Mouse (Mus musculus) myocyte (in vitro differentiated cells): Measurements from ENCODE around the gene Fam193b. TPM values are rescaled to one million over a fixed set of nuclear protein-coding genes. Genes with fewer than 3 reads are reported as not detected.
A peak's percentile ranks its signal among the peaks of the same experiment; 100 is the strongest.

Experiments used
- H3K27me3 ChIP-seq: one replicate; pipeline ENCODE4 v1.6.1; 2011; ENCODE audit not compliant: control insufficient read depth, insufficient read depth, insufficient read length
- H3K36me3 ChIP-seq: one replicate; pipeline ENCODE4 v1.6.1; 2011; ENCODE audit not compliant: control insufficient read depth, insufficient read depth
- H3K4me2 ChIP-seq: one replicate; pipeline ENCODE4 v1.6.1; 2011; ENCODE audit warnings: low read depth, control low read depth
- H3K4me3 ChIP-seq: one replicate; pipeline ENCODE4 v1.5.1; 2011; ENCODE audit warnings: mild to moderate bottlenecking, control low read depth, moderate library complexity
- H3K79me2 ChIP-seq: one replicate; pipeline ENCODE4 v1.6.1; 2011; ENCODE audit not compliant: control insufficient read depth, insufficient read depth
- H3ac ChIP-seq: one replicate; pipeline ENCODE4 v1.6.1; 2011; ENCODE audit not compliant: control insufficient read depth, insufficient read length
- CEBPB ChIP-seq: IDR thresholded peaks from 2 replicates; pipeline ENCODE4 v1.6.1; 2011; ENCODE audit warnings: mild to moderate bottlenecking, moderate library complexity; ENCODE audit not compliant: poor library complexity, insufficient read depth, severe bottlenecking
- E2F4 ChIP-seq: IDR thresholded peaks from one replicate; pipeline ENCODE4 v1.6.1; 2011; ENCODE audit warnings: mild to moderate bottlenecking, control low read depth, moderate library complexity; ENCODE audit not compliant: insufficient read depth
- MAX ChIP-seq: IDR thresholded peaks from one replicate; pipeline ENCODE4 v1.6.1; 2011; ENCODE audit warnings: low read depth, mild to moderate bottlenecking, control low read depth
- MYOD1 ChIP-seq, 3 experiments: IDR thresholded peaks; one replicate each; pipeline ENCODE4 v1.6.1; 2011; ENCODE audit warnings: control low read depth in 2 of 3, low read depth in 2 of 3, mild to moderate bottlenecking in 2 of 3, moderate library complexity in 1 of 3; ENCODE audit not compliant: insufficient read length in 2 of 3, control insufficient read depth in 1 of 3
- MYOG ChIP-seq, 3 experiments: IDR thresholded peaks; one replicate each; pipeline ENCODE4 v1.6.1; 2011; ENCODE audit warnings: control low read depth in 2 of 3, low read depth in 2 of 3, mild to moderate bottlenecking in 2 of 3; ENCODE audit not compliant: insufficient read length in 2 of 3, control insufficient read depth in 1 of 3, insufficient read depth in 1 of 3
- POLR2A ChIP-seq: IDR thresholded peaks from one replicate; pipeline ENCODE4 v1.6.1; 2011; ENCODE audit warnings: low read depth, mild to moderate bottlenecking, control low read depth, moderate library complexity; ENCODE audit not compliant: insufficient read length
- POLR2AphosphoS2 ChIP-seq: IDR thresholded peaks from one replicate; pipeline ENCODE4 v1.6.1; 2011; ENCODE audit warnings: low read depth, control low read depth; ENCODE audit not compliant: insufficient read length
- REST ChIP-seq: IDR thresholded peaks from one replicate; pipeline ENCODE4 v1.6.1; 2011; ENCODE audit warnings: mild to moderate bottlenecking, control low read depth, moderate library complexity; ENCODE audit not compliant: insufficient read depth, insufficient read length
- SRF ChIP-seq: IDR thresholded peaks from one replicate; pipeline ENCODE4 v1.6.1; 2011; ENCODE audit warnings: low read depth; ENCODE audit not compliant: control insufficient read depth, insufficient read length
- TCF12 ChIP-seq: IDR thresholded peaks from one replicate; pipeline ENCODE4 v1.6.1; 2011; ENCODE audit warnings: mild to moderate bottlenecking, control low read depth; ENCODE audit not compliant: poor library complexity, insufficient read depth, severe bottlenecking
- TCF3 ChIP-seq: IDR thresholded peaks from one replicate; pipeline ENCODE4 v1.6.1; 2011; ENCODE audit warnings: low read depth, control low read depth; ENCODE audit not compliant: insufficient read length
- USF1 ChIP-seq: IDR thresholded peaks from one replicate; pipeline ENCODE4 v1.6.1; 2011; ENCODE audit warnings: low read depth, mild to moderate bottlenecking, control low read depth, moderate library complexity
- polyA plus RNA-seq: library from polyadenylated mRNA; unstranded; fragments of >200 nt; fragmentation: generic; extraction: Trizol; gene quantifications from one replicate; pipeline ENCODE4 v1.2.1, GENCODE M21; 2012; ENCODE audit warnings: missing spikeins

Gene Fam193b
- polyA plus RNA-seq, 1 experiment: 13.5 TPM

GRCm38 (mm10) chr13:55607624-55608006 is 36.7 kb upstream of the Fam193b start:
- H3K27me3 ChIP-seq: no peaks in the 10 kb centered on the region
- no peak overlapping the region for H3ac ChIP-seq
- H3K79me2 ChIP-seq: peaks cover 7% of the 10 kb centered on the region
- H3K4me3 ChIP-seq: no peak overlapping the region
- H3K36me3 ChIP-seq: peaks cover 4% of the 10 kb centered on the region
- TF ChIP-seq MYOD1 (IDR thresholded peaks at IDR 0.05; ENCODE audit: control insufficient read depth in 1 of 3, insufficient read length in 2 of 3, low read depth in 2 of 3): no peak
- no peak for TF ChIP-seq CEBPB
- no peak for TF ChIP-seq TCF3
- no peak for TF ChIP-seq MAX
- TF ChIP-seq MYOG (IDR thresholded peaks at IDR 0.05; ENCODE audit: control insufficient read depth in 1 of 3, insufficient read depth in 1 of 3, insufficient read length in 2 of 3, low read depth in 2 of 3): no peak
- no peak for TF ChIP-seq POLR2A
- no peak for TF ChIP-seq SRF
- no peak for TF ChIP-seq E2F4
- TF ChIP-seq REST: no peak
- no peak for TF ChIP-seq TCF12
- TF ChIP-seq USF1: no peak
- TF ChIP-seq POLR2AphosphoS2: no peak
- H3K4me2 ChIP-seq: no peak overlapping the region

GRCm38 (mm10) chr13:55606899-55607623 is 36.1 kb upstream of the Fam193b start:
- H3ac ChIP-seq: no peak overlapping the region
- H3K79me2 ChIP-seq: peaks cover 12% of the 10 kb centered on the region
- no peak for TF ChIP-seq MYOG (IDR thresholded peaks at IDR 0.05; ENCODE audit: control insufficient read depth in 1 of 3, insufficient read depth in 1 of 3, insufficient read length in 2 of 3, low read depth in 2 of 3)
- TF ChIP-seq SRF: no peak
- no peak for TF ChIP-seq POLR2A
- no peak for TF ChIP-seq TCF3
- no peak for TF ChIP-seq REST
- TF ChIP-seq TCF12: no peak
- no peak for TF ChIP-seq USF1
- no peak for TF ChIP-seq MAX
- no peak for TF ChIP-seq MYOD1 (IDR thresholded peaks at IDR 0.05; ENCODE audit: control insufficient read depth in 1 of 3, insufficient read length in 2 of 3, low read depth in 2 of 3)
- TF ChIP-seq CEBPB: no peak
- TF ChIP-seq POLR2AphosphoS2: no peak
- TF ChIP-seq E2F4: no peak
- no peaks in the 10 kb centered on the region for H3K27me3 ChIP-seq
- peaks cover 4% of the 10 kb centered on the region for H3K36me3 ChIP-seq
- H3K4me2 ChIP-seq: no peak overlapping the region
- H3K4me3 ChIP-seq: no peak overlapping the region

- no peak for TF ChIP-seq MAX
- no peak for TF ChIP-seq MYOD1 (IDR thresholded peaks at IDR 0.05; ENCODE audit: control insufficient read depth in 1 of 3, insufficient read length in 2 of 3, low read depth in 2 of 3)
- no peak for TF ChIP-seq TCF3
- TF ChIP-seq MYOG (IDR thresholded peaks at IDR 0.05; ENCODE audit: control insufficient read depth in 1 of 3, insufficient read depth in 1 of 3, insufficient read length in 2 of 3, low read depth in 2 of 3): no peak
- no peak for TF ChIP-seq E2F4
- no peak for TF ChIP-seq TCF12
- TF ChIP-seq SRF: no peak
- no peak for TF ChIP-seq POLR2A
- TF ChIP-seq POLR2AphosphoS2: no peak
- no peak for TF ChIP-seq REST
- no peak for TF ChIP-seq USF1
- TF ChIP-seq CEBPB: no peak
- H3K4me2 ChIP-seq: no peak overlapping the region
- no peaks in the 10 kb centered on the region for H3K27me3 ChIP-seq
- H3K79me2 ChIP-seq: peaks cover 19% of the 10 kb centered on the region
- no peak overlapping the region for H3K4me3 ChIP-seq
- no peaks in the 10 kb centered on the region for H3K36me3 ChIP-seq
- no peak overlapping the region for H3ac ChIP-seq
Measured at GRCm38 (mm10) chr13:55604606-55605005, 33.7 kb upstream of the Fam193b start.

GRCm38 (mm10) chr13:55601611-55602010 is 30.7 kb upstream of the Fam193b start:
- Histone ChIP-seq H3ac (no peak overlapping the region), H3K79me2 (peaks cover 19% of the 10 kb centered on the region), H3K36me3 (peaks cover 8% of the 10 kb centered on the region), H3K27me3 (no peaks in the 10 kb centered on the region), H3K4me2 (peak overlapping the region; percentile 76), H3K4me3 (peak overlapping the region; percentile 54)
- TF ChIP-seq USF1 (no peak), POLR2A (no peak), E2F4 (no peak), TCF12 (no peak), TCF3 (no peak), SRF (no peak), REST (no peak), CEBPB (no peak), MYOD1 (IDR thresholded peaks at IDR 0.05; ENCODE audit: control insufficient read depth in 1 of 3, insufficient read length in 2 of 3, low read depth in 2 of 3) (no peak)
